8 mouse cellular contexts compared by ENCODE assay signal in genomic region chr7:64501536-64502270, GRCm38 (mm10). TPM values are rescaled to one million over a fixed set of nuclear protein-coding genes. Genes with fewer than 3 reads are reported as not detected.
DNase-seq lines count a peak whose midpoint lies in the region; ATAC-seq and TF ChIP-seq lines count a peak whose summit lies in the region.

Gene Apba2 (plus strand): TSS chr7:64501706.

- H3K4me2 ChIP-seq in heart, embryonic 11.5 days, result peak within 1 kb of the TSS; percentile 85
- H3K4me2 ChIP-seq in hindbrain, postnatal 0 days (ENCODE audit: low read depth, low read length), result peak within 1 kb of the TSS; percentile 69
- peak within 1 kb of the TSS; percentile 97 for H3K4me2 ChIP-seq in limb, embryonic 13.5 days (replicated peaks)

- H3K4me1 ChIP-seq in heart, embryonic 11.5 days (ENCODE audit: control insufficient read depth, insufficient read depth, low read length), result no peaks in the 10 kb centered on the region; the same call in 1 of the 2 replicates
- H3K4me1 ChIP-seq in embryonic fibroblast, embryonic 13.5 days (ENCODE audit: control insufficient read depth, insufficient read depth, low read length), result no peaks in the 10 kb centered on the region
- peaks cover 32% of the 10 kb centered on the region for H3K4me1 ChIP-seq in hindbrain, postnatal 0 days (ENCODE audit: insufficient read depth, low read length)
- peaks cover 12% of the 10 kb centered on the region for H3K4me1 ChIP-seq in limb, embryonic 13.5 days
- peaks cover 23% of the 10 kb centered on the region for H3K4me1 ChIP-seq in olfactory bulb, adult 2 months (ENCODE audit: control insufficient read depth, insufficient read depth, low read length)

- TF ChIP-seq CTCF in embryonic fibroblast, embryonic 13.5 days (IDR thresholded peaks at IDR 0.05; ENCODE audit: borderline replicate concordance, insufficient read depth, low read length), result peak; percentile 35; the same call in 1 of the 2 replicates
- TF ChIP-seq CTCF in hindbrain, postnatal 0 days (IDR thresholded peaks at IDR 0.05; ENCODE audit: low read depth), result peak; percentile 60
- TF ChIP-seq CTCF in olfactory bulb, adult 2 months (IDR thresholded peaks at IDR 0.05; ENCODE audit: insufficient read depth, low read depth, low read length), result peak; percentile 79

- TF ChIP-seq POLR2A in embryonic fibroblast, embryonic 13.5 days (IDR thresholded peaks at IDR 0.05; ENCODE audit: low read depth, low read length), result no peak
- 0 out of 2 replicates have a peak, but pooled peaks have one; percentile 11 for TF ChIP-seq POLR2A in olfactory bulb, adult 2 months (IDR thresholded peaks at IDR 0.05; ENCODE audit: insufficient read depth, low read depth, low read length)

- no peak within 1 kb of the TSS for H3K27ac ChIP-seq in heart, embryonic 11.5 days (ENCODE audit: low read depth, low read length)
- H3K27ac ChIP-seq in embryonic fibroblast, embryonic 13.5 days (ENCODE audit: insufficient read depth, low read length), result no peak within 1 kb of the TSS
- H3K27ac ChIP-seq in hindbrain, postnatal 0 days, result peak within 1 kb of the TSS; percentile 92
- H3K27ac ChIP-seq in limb, embryonic 13.5 days, result no peak within 1 kb of the TSS
- H3K27ac ChIP-seq in olfactory bulb, adult 2 months (ENCODE audit: insufficient read depth, low read depth, low read length), result no peak within 1 kb of the TSS

- ATAC-seq in heart, embryonic 11.5 days (replicated peaks; ENCODE audit: insufficient number of reproducible peaks, low FRiP score, low TSS enrichment), result peak; percentile 37
- ATAC-seq in hindbrain, postnatal 0 days, result peak; percentile 83
- ATAC-seq in limb, embryonic 13.5 days (ENCODE audit: low FRiP score, low read depth), result peak; percentile 83

- DNase-seq in heart, adult 8-10 months (ENCODE audit: low spot score), result no peak
- DNase-seq in adrenal gland, postnatal 36 days, result peak; percentile 22 to 51
- DNase-seq in hindbrain, postnatal 0 days (ENCODE audit: low spot score), result peak; percentile 84
- DNase-seq in adipocyte (ENCODE audit: low spot score), result no peak

- peak within 1 kb of the TSS; percentile 22; the same call in 1 of the 2 replicates for H3K9ac ChIP-seq in heart, embryonic 11.5 days (ENCODE audit: low read depth, low read length)
- peak within 1 kb of the TSS; percentile 91 for H3K9ac ChIP-seq in hindbrain, postnatal 0 days (replicated peaks; ENCODE audit: low read length)
- H3K9ac ChIP-seq in limb, embryonic 13.5 days, result peak within 1 kb of the TSS; percentile 77

- H3K4me3 ChIP-seq in heart, embryonic 11.5 days (ENCODE audit: low read depth, low read length), result peak within 1 kb of the TSS; percentile 57
- peak within 1 kb of the TSS; percentile 23 for H3K4me3 ChIP-seq in embryonic fibroblast, embryonic 13.5 days (ENCODE audit: insufficient read depth, low read length)
- H3K4me3 ChIP-seq in hindbrain, postnatal 0 days (ENCODE audit: low read length), result peak within 1 kb of the TSS; percentile 71
- H3K4me3 ChIP-seq in limb, embryonic 13.5 days, result peak within 1 kb of the TSS; percentile 66
- peak within 1 kb of the TSS; percentile 57 for H3K4me3 ChIP-seq in olfactory bulb, adult 2 months (ENCODE audit: insufficient read depth, low read depth, low read length)

- peaks cover 39% of the 10 kb centered on the region for H3K27me3 ChIP-seq in heart, embryonic 11.5 days (ENCODE audit: control insufficient read depth, insufficient read depth, low read length)
- H3K27me3 ChIP-seq in hindbrain, postnatal 0 days (ENCODE audit: insufficient read depth, low read length), result no peaks in the 10 kb centered on the region
- H3K27me3 ChIP-seq in limb, embryonic 13.5 days, result peaks cover 50% of the 10 kb centered on the region

- H3K36me3 ChIP-seq in heart, embryonic 11.5 days (ENCODE audit: control insufficient read depth, insufficient read depth, low read length), result no peaks in the 10 kb centered on the region
- no peaks in the 10 kb centered on the region for H3K36me3 ChIP-seq in hindbrain, postnatal 0 days (ENCODE audit: insufficient read depth, low read length)
- H3K36me3 ChIP-seq in limb, embryonic 13.5 days, result no peaks in the 10 kb centered on the region

- WGBS in heart, embryonic 11.5 days (ENCODE audit: insufficient replicate concordance), result 2% methylated on average over 81 of the region's 96 CpGs
- 1% methylated on average over 93 of the region's 96 CpGs for WGBS in hindbrain, postnatal 0 days
- under 1% methylated on average over 72 of the region's 96 CpGs for WGBS in limb, embryonic 13.5 days
- under 1% methylated on average over 94 of the region's 96 CpGs for WGBS in olfactory bulb, adult 2 months

- H3K9me3 ChIP-seq in heart, embryonic 11.5 days (replicated peaks; ENCODE audit: control insufficient read depth, low read length), result 0 out of 2 replicates have a peak, but pooled peaks cover 2% of the 10 kb centered on the region
- H3K9me3 ChIP-seq in hindbrain, postnatal 0 days (ENCODE audit: low read length), result no peaks in the 10 kb centered on the region
- peaks cover 3% of the 10 kb centered on the region; the same call in 1 of the 2 replicates for H3K9me3 ChIP-seq in limb, embryonic 13.5 days

RNA-seq across cellular contexts. Expression of gene Apba2, which starts in this region (rescaled TPM):
- polyA plus RNA-seq in heart, embryonic 11.5 days (2014; fragmentation: Nextera tagmentation; extraction: Ambion mirVana), result 0.99 and 1.3 TPM in 2 replicates
- 1 to 10 TPM; 1.1 to 1.9 (median 1.4) TPM for total RNA-seq in heart, adult 8-10 months (2022)
- total RNA-seq in adrenal gland, postnatal 36 days (2021), result under 1 TPM; 0.33 TPM
- 0.65 TPM in 1 of 2 replicates, not detected in the other for polyA plus RNA-seq in embryonic fibroblast, embryonic 13.5 days (2011; ENCODE audit: insufficient read length, low read depth, missing spikeins)
- 474 and 567 TPM in 2 replicates for total RNA-seq in hindbrain, postnatal 0 days (2014; rRNA removed)
- polyA plus RNA-seq in hindbrain, postnatal 0 days (2015; fragmentation: Nextera tagmentation; extraction: Ambion mirVana), result 180 and 181 TPM in 2 replicates
- polyA plus RNA-seq in limb, embryonic 13.5 days (2015; fragmentation: Nextera tagmentation; extraction: Ambion mirVana), result 8.6 and 9.1 TPM in 2 replicates
- not detected in 2 replicates for polyA plus RNA-seq in olfactory bulb, adult 2 months (2012; ENCODE audit: insufficient read depth, insufficient read length, low replicate concordance, missing spikeins)

Comparison
In these comparisons a context has a peak if more than half of its experiments do, and no peak if none do; other contexts are left out.
1. RNA of gene Apba2 (total RNA-seq): 474 to 567 TPM in hindbrain, postnatal 0 days; 1.1 to 1.9 TPM in heart, adult 8-10 months and 0.33 TPM in adrenal gland, postnatal 36 days; every median in the first group is over 100 times any median in the second.
2. Peak in DNase-seq in adrenal gland, postnatal 36 days; RNA of the gene not detected or under 1 TPM.
3. H3K9ac ChIP-seq: peak in every context shown above with its lines; median percentile 91 in hindbrain, postnatal 0 days; 77 in limb, embryonic 13.5 days; 22 in heart, embryonic 11.5 days.
4. Peak in every context shown above with its lines, with median percentiles within 50 percentile points of each other: ATAC-seq, H3K4me2 ChIP-seq, H3K4me3 ChIP-seq and CTCF ChIP-seq.